Mouse (Mus musculus): ENCODE measurements around the gene Card19.

The Card19 gene

DNA sequence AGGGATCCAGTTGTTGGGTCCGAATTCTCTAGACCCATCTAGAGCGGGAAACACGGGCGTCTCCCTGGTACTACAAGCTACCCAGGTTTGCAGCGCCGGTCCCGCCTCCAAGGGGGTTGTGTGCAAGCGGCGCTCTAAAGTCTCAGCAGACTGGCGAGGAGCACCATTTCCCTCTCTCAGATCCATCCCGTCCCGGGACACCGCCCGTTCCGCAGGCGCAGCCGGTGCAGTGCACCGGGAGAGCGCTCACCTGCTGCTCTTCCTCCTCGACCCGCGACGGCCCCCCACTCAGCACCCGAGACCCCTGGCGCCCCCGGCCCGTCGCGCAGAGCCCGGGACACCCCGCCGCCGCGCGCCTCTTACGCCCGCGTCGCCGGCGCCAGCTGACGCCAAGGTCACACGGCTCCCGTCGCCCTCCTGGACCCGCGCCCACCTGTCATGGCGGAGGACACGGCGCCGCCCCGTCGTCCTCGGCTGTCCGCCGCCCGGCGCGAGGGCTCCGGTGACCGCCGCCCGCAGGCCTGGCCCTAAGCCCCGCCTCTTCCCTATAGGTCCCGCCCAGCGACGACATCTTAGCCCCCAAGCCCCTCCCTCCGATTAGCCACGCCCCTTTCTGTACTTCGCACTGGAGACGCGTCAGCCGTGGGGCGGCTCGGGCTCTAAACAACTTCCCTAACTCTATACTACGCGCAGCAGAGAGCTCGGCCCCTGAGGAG is at the start of gene Card19:
TSS of gene Card19 (minus strand) at position 534 of the 716 bp plus-strand sequence.
- DNase-seq (ENCODE audit: low read depth, low spot score) = peak; percentile 77

DNA sequence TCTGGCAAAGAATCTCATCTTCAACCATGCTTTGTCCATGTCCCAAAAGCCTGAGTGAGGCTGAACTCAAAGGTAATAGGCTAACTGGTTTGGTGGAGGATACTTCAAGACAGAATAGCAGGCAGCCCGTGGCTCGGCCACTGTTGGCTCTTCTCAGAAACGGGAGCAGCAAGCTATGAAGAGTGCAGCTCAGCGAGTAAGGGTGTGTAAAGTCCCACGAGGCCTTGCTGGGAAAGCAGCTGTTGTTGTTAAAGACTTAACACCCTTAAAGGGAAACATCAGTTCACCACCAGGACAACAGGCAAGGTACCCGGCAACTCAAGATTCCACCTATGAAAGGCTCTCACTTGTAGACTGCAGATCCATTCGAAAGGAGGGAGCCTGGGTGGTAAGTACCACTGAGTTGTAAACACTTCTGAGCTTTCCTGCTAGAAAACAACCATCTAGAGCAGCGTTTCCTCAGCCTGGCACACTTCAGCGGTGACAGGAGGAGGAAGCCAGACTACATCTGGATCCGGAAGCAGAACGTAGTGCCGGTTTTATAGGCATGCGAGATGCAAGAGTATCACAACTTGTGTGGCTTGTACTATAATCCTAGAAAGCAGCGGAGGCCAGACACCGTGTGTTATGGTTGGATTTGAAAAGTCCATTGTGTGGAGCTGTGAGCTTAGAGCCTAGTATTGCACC is 44.3 kb upstream of the Card19 start:
- no peak for DNase-seq (ENCODE audit: low read depth, low spot score)

DNA sequence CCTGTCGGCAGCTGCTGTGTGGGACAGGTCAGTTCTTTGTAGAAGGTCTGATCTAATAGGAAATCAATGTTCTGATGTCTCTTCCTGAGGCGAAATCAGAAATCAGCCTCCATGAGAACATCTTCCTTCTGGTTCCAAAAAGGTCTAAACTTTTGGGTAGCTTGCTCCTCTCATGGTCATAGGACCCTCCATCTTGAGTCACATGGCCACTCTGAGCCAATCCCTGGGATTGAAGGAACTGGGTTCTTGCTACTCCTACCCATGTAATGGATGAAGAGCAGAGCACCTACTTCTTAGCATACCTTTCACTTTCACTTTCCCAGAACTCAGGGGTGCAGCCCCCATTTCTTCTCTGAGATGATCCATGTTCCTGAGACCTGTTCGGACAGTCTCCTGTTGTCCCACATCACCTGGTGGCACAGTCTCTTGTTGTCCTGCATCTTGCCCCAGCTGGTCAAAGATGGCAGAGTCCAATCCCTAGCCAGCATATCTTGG is 42.0 kb upstream of the Card19 start:
- no peak for DNase-seq (ENCODE audit: low read depth, low spot score)

DNA sequence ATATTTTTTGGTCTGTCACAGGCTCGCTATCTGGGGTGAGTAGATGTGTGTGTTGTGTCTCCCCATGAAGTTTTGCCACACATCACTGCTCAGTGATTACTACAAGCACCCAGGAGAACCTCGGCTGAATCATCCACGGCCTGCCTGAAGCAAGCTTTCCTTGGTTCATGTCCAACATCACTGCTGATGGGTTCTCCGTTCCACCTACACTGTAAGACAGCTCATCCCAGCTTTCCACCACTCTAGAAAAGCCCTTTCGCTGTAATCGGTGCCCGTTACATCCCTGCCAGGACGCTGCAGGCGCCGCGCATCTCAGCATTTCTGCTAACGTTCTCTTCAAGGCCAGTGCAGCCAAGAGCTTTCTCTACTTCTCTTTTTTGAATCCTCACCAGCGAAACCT is 36.9 kb upstream of the Card19 start:
- peak; percentile 60 for DNase-seq (ENCODE audit: low read depth, low spot score)

DNA sequence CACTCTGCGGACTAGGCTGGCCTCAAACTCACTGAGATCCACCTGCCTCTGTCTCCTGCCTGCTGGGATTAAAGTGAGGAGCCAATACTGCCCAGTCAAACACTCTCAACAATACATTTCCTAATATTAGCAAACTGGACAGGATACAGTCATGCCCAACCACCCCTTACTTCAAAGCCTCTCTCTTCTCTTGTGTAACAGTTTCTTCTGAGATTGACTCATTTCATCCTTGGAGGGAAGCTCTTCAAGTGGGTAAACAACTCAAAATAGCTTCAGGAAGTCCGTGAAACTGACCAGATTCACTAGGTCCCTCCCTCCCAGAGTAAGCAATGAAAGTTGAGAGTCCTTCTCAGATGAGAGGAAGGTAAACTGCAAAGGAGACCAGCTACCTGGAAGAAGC is 36.3 kb upstream of the Card19 start:
- no peak for DNase-seq (ENCODE audit: low read depth, low spot score)

DNA sequence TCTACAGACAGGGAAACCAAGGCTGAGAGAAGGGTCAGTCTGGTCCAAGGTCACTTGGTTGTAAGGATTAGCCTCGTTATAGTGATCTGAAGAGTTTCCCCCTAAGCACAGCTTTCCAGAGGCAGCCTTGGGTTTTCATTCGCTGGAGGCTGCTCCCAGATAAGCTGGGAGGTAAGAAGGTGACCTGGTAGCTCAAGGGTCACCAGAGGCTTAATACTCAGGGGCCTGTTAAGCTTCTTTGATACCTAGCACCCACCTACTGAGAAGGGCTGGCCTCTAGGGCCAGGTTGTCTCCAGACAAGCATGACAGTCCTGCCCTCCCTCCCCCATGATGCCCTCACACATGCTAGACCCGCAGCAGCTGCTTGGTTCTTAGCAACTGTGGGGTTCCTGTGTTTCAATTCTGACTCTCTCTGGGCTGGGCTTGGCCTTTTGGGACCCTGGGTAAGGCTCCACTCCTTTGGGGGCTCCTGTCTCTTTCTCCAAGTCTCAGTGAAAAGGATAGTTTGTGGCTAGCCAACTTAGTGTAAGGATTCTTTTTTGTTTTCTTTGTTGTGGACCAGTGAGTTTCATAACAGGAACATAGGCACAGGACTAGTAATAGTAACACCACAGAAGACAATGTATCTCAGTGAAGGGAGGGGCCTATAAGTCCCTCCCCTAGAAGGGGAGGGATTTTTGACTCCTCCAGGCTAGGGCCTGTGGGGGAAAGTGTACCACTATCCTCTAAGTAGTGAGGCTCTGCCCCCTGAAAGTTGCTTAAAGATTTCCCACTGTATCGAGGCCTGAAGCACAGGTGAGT is 35.1 kb upstream of the Card19 start:
- DNase-seq (ENCODE audit: low read depth, low spot score) = no peak

DNA sequence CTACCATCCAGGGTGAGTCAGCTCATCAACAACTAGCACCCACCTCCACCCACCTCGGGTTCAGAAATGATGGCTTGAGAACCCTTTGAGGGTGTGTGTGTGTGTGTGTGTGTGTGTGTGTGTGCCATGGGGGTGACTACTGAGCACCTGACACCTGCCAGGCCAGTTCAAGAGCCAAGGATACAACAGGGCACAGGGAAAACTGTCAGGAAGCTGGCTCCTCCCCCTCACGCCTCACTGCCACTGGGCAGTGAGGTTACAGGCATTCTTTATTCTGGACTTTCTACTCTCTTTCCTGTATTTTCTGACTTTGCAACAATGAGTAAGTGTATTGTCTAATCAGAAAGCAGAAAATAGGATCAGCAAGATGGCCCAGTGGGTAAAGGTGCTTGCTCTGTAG is 33.8 kb upstream of the Card19 start:
- DNase-seq (ENCODE audit: low read depth, low spot score) = no peak

DNA sequence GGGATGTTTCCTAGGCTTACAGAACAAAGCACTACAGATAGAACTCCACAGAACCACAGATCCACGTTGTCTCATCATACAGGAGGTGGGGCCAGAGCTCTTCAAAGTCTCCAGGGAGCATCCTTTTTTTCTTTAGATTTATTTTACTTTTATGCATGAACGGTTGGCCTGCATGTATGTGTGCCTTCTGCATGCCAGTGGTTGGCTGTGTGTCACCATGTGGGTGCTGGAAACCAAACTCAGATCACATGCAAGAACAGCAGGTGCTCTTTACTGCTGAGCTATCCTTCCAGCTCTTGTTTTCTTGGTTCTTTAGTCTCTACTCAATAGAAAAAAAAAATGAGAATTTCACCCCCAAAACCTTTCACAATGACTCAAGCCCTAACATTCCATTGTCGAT is 33.1 kb upstream of the Card19 start:
- DNase-seq (ENCODE audit: low read depth, low spot score) = no peak

DNA sequence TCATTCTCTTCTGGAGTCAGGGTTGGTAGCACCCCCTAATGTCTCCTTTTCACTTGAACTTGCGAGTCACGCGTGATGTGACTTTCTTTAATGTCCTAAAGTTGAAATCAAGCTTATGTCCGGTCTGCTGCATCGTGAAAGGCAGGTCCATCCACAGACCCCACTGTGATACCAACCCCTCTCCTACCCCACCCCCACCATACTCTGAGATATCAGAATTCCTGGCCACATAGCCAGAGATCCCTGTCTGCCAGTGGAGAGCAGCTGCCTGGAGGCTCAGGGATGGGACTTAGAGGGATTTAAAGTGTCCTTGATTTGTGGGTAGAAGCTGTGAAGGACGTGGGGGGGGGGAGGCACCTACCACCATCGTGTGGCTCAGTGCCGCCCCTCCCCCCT is 32.6 kb upstream of the Card19 start, which contains the start of gene Susd3:
TSS of gene Susd3 (minus strand) at position 240 of the 396 bp plus-strand sequence.
- no peak for DNase-seq (ENCODE audit: low read depth, low spot score)

DNA sequence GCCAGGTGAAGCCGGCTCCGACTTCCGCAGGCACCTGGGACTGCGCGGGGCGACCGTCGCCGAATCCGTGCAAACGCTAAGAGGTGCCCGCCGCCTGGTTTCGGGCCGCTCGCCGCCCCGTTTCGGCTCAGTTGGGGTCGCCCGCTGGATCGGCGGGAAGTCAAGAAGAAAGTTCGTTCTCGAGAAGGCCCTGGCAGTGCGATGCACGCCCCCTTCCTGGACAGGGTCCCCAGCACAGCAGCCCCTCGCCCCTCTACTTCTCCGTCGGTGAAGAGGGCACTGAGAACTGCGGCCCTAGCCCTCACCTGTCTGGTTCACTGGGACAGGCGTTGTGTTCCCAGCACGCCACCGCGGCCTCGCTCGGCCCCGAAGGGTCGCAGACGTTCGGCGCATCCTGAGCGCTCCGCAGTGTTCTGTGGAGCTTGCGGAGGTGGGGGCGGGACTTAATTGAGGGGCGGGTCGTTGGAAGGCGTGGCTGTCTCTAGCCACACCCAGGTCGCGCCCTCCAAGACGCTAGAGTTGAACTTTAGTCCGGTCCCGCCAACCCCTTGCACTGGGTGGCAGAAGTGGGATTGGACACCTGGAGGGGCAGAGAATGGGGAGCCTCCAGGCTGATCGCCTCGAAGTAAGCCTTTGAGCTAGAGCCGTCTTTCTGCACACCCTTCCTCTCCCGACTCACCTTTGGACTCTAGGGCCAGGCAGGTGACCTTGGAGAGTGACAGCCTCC is 32.1 kb upstream of the Card19 start:
- no peak for DNase-seq (ENCODE audit: low read depth, low spot score)

DNA sequence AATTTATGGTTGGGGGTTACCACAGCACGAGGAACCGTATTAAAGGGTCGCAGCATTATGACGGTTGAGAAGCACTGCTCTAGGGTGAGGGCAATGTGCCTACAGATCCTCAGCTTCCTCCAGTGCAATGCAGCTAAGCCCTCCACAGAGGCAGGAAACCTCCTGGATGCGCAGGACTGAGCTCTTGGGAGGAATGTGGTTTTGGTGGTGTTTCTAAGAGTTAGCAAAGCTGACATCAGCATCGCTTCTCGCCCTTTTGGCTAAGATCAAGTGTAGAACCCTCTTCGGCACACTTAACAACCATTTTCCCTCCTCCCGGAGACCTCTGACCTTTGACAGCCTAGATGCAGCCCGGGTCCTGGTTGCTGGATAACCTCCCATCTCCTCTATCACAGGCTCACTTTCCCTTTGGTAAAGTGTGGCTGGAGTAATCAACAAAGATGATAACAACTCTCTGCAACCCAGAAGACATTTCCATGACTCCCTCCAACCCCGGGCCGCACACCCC is 31.4 kb upstream of the Card19 start:
- DNase-seq (ENCODE audit: low read depth, low spot score) = no peak

DNA sequence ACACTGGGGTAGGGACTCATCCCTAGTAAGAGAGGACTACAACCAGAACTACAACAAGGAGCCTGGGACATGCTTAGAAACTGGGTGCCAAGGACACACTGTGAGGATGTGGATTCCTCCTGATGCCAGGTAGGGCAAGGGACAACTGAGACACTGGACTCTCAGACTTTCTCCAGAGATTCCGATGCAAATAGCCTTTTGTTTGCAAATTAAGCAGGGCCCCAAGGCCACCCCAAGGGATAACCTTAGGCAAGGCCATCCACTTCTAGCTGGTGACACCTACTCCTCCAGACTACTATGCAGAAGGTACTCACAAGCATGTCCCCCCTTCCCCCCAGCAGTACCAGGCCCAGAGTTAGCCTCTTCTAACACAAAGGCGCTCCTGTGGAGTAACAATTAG is 30.8 kb upstream of the Card19 start:
- no peak for DNase-seq (ENCODE audit: low read depth, low spot score)

DNA sequence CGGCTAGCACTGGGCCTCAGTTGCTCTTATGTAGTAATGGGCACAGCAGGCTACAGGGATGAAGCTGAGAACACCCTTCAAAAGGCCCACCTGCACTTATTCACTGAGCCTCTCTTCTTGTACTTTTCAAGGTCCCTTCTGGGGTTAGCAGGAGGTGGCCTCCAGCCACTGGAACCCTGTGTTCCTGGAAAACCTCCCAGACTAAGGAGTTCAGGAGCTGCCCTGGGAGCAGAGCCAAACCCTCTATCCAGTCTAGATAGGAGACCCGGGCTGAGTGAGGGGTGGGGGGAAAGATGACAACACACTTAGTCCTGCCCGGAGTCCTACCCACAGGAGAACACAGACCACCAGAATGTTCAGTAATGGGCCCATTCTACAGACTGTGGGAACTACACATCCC is 30.2 kb upstream of the Card19 start:
- DNase-seq (ENCODE audit: low read depth, low spot score) = no peak

DNA sequence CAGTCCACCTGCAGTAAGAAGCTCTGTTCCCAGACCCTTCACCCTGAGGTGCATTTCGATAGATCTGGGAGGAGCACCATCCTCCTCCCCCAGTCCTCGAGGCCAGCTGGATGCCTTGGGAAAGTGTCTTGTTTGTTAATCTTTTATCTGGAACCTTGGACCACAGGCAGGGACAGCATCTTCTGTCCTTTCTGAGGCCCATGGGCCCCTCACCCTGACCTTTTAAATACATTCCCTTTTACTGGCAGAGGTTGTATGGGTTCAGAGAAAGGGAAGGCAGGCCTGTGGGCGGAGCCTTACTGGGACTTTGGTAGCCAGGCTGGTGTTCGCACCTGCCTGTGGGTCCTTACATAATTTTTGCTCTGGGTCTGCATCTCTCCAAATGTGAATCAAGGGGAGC is 29.4 kb upstream of the Card19 start:
- no peak for DNase-seq (ENCODE audit: low read depth, low spot score)

DNA sequence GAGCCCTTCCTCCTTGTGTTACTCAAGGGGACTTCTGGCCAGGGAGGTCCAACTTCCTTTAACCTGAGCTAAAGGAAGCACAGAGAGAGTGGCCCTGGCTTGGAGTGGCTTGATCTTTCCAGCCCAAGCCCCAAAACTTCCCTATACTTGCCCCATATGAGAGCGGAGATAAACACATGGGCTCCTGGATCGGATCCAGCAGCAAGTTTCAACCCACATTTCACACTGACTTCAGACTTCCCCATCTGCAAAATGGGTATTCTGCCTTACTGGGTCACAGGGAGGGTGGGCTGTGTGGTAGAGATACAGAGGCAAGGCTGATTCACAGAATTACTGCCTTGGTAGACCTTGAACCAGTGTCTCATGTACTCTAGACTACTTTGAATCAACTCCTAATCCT is 27.7 kb upstream of the Card19 start:
- no peak for DNase-seq (ENCODE audit: low read depth, low spot score)

DNA sequence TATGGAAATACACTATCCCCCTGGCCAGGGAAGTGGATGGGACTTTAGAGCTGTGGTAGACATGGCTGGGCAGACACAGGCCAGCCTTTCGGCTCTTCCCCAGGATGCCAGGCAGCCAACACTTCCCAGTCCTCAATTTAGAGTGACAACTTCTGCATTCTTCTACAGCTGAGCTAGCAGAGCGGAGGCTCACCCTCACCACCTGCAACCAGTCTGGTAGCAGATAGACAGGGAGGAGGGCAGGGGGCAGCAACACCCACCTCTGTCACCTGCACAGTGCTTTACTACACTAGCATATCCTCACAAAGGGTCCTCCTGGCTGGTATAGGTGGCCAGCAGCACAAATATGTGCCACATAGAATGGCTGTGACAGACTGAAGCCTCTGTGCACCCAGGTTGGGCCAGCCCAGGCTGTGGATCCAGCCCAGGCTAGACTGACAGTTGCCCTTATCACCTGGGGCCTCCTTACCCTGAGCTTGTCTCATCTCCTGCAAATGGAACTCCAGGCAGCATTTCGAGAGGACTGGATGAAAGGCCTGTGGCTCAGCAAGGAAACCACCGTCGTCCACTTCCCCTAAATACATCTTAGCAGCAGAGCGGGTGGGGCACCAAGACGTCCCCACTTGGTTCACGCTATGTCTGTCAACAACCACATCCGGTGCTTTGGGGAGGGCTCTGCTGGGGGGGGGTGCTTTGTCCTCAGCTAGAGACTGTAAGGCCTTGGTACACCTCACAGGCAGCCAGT is 26.7 kb upstream of the Card19 start:
- peak; percentile 27 for DNase-seq (ENCODE audit: low read depth, low spot score)

DNA sequence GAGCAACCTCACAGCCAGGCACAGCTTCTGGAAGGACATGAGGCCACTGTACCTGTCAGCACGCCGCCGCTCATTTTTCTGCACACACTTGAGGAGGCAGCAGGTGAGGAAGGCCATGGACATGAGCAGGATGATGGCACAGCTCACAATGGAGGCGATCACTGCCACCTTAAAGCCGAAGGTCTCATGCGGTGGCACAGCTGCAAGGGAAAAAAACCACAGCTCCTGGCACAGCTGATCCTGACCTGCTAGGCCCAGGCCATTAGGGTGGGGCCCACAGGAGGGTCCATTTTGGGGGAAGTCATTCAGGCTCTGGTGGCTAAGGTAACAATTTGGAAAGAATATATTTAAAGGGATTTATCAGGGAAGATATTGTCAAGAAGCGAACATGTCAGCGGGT is 22.9 kb upstream of the Card19 start:
- no peak for DNase-seq (ENCODE audit: low read depth, low spot score)

DNA sequence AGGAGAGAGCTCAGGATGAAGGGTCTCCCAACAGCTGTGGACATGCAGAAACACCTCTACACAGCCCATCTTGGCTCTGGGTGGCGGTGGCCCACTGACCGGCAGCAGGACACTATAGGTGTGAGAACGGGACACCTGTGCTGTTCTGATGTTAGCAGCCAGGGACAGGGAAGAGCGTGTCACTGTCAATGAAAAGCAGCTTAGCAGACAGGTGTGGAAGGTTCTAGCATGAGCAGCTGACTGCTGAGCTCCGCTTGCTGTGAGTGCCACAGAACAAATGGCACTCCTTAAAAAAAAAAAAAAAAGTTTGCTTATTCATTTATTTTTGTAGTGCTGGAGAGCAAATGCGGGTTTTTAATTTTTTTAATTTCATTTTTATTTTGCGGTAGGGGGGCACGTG is 21.8 kb upstream of the Card19 start:
- DNase-seq (ENCODE audit: low read depth, low spot score) = no peak

DNA sequence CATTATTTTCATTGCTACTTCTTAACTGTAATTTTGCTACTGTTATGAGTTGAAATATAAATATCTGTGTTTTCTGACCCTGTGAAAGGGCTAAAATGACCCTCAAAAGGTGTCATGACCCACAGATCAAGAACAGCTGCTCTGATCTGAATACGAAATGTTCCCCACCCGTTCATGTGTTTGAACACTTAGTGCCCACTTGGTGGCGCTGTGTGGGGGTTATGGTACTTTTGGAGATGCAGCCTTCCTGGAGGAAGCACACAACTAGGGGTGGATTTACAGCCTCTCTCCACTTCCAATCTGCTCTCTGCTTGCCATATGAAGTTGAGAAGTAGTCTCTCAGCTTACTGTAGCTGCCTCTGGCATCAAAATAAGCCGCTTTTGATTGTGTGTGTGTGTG is 18.9 kb upstream of the Card19 start:
- DNase-seq (ENCODE audit: low read depth, low spot score) = no peak

DNA sequence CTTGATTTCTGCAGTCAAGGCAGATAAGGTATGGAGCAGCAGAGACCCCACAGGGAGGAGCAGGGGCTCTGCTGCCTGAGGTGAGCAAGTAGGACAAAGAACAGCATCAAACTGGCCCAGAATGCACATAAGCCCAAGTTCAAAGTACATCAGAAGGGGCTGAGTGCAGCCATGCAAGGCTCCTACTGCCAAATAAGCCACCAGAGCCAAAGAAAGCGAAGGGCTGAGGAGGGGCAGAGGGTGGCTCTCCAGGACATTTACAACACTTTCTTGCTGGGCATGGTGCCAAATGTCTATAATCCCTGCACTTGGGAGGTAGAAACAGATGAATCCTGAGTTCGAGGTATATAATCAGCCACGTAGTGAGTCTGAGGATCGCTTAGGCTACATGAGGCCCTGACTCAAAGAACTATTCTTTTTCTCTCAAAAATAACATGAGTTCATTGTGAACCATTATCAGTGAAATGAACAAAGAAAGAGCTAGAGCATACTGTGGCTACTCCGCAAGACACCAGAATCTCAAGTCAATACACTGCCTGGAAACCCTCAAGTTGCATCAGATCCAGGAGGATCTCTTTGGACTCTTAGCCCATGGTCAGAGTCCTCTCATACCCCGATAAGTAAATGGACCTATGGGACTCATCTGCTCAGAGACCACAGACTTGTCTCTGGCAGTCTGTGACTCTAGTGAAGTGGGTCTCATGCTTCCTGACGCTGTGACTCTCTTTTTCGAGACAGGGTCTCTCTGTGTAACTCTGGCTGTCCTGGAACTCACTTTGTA is 18.1 kb upstream of the Card19 start:
- DNase-seq (ENCODE audit: low read depth, low spot score) = no peak

Data from telencephalon, adult 2 months (tissue).